Mouse (Mus musculus): ENCODE results near the gene Prpf39. TPM values are rescaled to one million over a fixed set of nuclear protein-coding genes. Genes with fewer than 3 reads are reported as not detected.

The Prpf39 gene
- total RNA-seq, 2 experiments from 2014 or later: 11.5 to 14.0 TPM

GRCm38 (mm10) chr12:65112811-65113210 is 76.7 kb downstream of the Prpf39 start:
- intact Hi-C loops (cut with DNase I): no loop called here
- no peak for DNase-seq

Other genes with a start within 250 kb of the Prpf39 start
- gene Gm527, start 118.4 kb upstream of the Prpf39 start, total RNA-seq (2021): 1 to 10 TPM; 3.6 to 4.0 TPM
- gene Klhl28, start 70.8 kb upstream of the Prpf39 start, total RNA-seq (2021): 1 to 10 TPM; 8.0 to 9.4 TPM
- 10 to 100 TPM in 1 of 2 experiments, 1 to 10 TPM in 1; 8.8 to 10.5 TPM for gene Togaram1, start 70.5 kb upstream of the Prpf39 start, total RNA-seq (2021)
- 100 to 1,000 TPM; 167 to 194 TPM for gene Fkbp3, start 37.7 kb downstream of the Prpf39 start, total RNA-seq (2021)
- 1 to 10 TPM in 1 of 2 experiments, under 1 TPM in 1; 0.99 to 3.0 TPM for gene Fancm, start 39.3 kb downstream of the Prpf39 start, total RNA-seq (2021)
- gene Mis18bp1, start 136.3 kb downstream of the Prpf39 start, total RNA-seq (2021): under 1 TPM; 0.46 to 0.49 TPM
- gene Wdr20rt, start 189.2 kb downstream of the Prpf39 start, total RNA-seq (2021): not detected